Comparison of ENCODE assay signal across 22 mouse cellular contexts in the genomic region with DNA sequence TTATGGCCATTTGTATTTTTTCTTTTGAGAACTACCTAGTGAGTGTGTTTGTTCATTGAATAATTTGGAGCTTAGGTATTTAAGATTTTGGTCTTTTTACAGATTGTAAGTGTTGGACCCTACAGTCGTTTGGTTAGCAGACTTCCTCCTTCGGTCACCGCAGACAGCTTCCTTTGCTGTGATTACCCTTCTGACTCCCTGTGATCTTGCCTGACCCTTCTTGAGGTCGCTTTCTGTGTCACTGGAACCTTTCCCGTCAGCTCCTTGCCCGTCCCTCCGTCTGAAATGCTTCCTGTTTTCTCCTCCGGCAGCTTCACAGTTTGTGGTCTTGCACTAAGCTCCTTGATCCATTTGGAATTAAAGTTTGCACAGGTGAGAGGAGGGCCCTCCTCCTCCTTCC. TPM values are rescaled to one million over a fixed set of nuclear protein-coding genes. Genes with fewer than 3 reads are reported as not detected.
A peak's percentile ranks its signal among the peaks of the same experiment; 100 is the strongest.
DNase-seq lines count a peak whose midpoint lies in the region; ATAC-seq and TF ChIP-seq lines count a peak whose summit lies in the region.
"Had no signal": no experiment of that assay in that cellular context is flagged by ENCODE, and none has a peak within 500 bp of the region (broad histone marks: within the 10 kb centered on the region; RNA-seq: fewer than 3 reads in every experiment).

No protein-coding gene starts in this region.

- TF ChIP-seq CTCF in lung, embryonic 14.5 days (IDR thresholded peaks at IDR 0.05; ENCODE audit: low read depth) = no peak

- ATAC-seq in lung, embryonic 14.5 days (ENCODE audit: insufficient read depth) = no peak
- ATAC-seq in granulocyte monocyte progenitor cell, adult 5-6 weeks (replicated peaks; ENCODE audit: poor library complexity, severe bottlenecking) = peak; percentile 96
- ATAC-seq in megakaryocyte progenitor cell, adult 5-6 weeks (replicated peaks; ENCODE audit: poor library complexity) = peak; percentile 90
- ATAC-seq in midbrain, embryonic 14.5 days (ENCODE audit: low FRiP score, low TSS enrichment) = no peak
- ATAC-seq: forebrain, postnatal 0 days; hindbrain, embryonic 16.5 days; intestine, postnatal 0 days had no signal

- peak; percentile 13 for DNase-seq in lung, embryonic 14.5 days
- no peak for DNase-seq in lung, postnatal 4 days
- DNase-seq in CD4-positive, CD25-positive, alpha-beta regulatory T cell, adult 2 months (ENCODE audit: low read depth, low spot score) = peak; percentile 18
- DNase-seq in midbrain, embryonic 14.5 days = no peak
- no peak for DNase-seq in kidney, adult 11 months
- DNase-seq: adrenal gland, postnatal 25 days; cerebellum, adult 9-10 months; forebrain, postnatal 0 days; gastrocnemius, postnatal 25 days; heart, postnatal 36 days; layer of hippocampus, adult 9-11 months; lung, postnatal 36 days; spleen, adult 18-20 months; thymus, postnatal 14 days had no signal

- H3K9ac ChIP-seq in lung, embryonic 14.5 days = no peak overlapping the region
- no peak overlapping the region for H3K9ac ChIP-seq in midbrain, embryonic 14.5 days (replicated peaks; ENCODE audit: low read length)
- H3K9ac ChIP-seq: forebrain, postnatal 0 days; kidney, embryonic 15.5 days; limb, embryonic 13.5 days; liver, embryonic 15.5 days had no signal

- H3K27ac ChIP-seq in lung, embryonic 14.5 days (ENCODE audit: low read depth) = no peak overlapping the region
- no peak overlapping the region for H3K27ac ChIP-seq in midbrain, embryonic 14.5 days (replicated peaks; ENCODE audit: low read depth, low read length)
- H3K27ac ChIP-seq: kidney, embryonic 15.5 days; limb, embryonic 13.5 days; liver, embryonic 15.5 days had no signal

- no peak overlapping the region for H3K4me3 ChIP-seq in lung, embryonic 14.5 days (ENCODE audit: low read depth, low read length)
- H3K4me3 ChIP-seq in midbrain, embryonic 14.5 days (replicated peaks; ENCODE audit: low read depth, low read length) = no peak overlapping the region
- H3K4me3 ChIP-seq: kidney, embryonic 15.5 days; limb, embryonic 13.5 days; liver, embryonic 15.5 days had no signal

- H3K36me3 ChIP-seq in lung, embryonic 14.5 days (ENCODE audit: insufficient read depth) = peaks cover 62% of the 10 kb centered on the region
- peaks cover 59% of the 10 kb centered on the region for H3K36me3 ChIP-seq in midbrain, embryonic 14.5 days (ENCODE audit: control insufficient read depth, insufficient read depth, low read length)

- 28% methylated on average over 8 of the region's 8 CpGs for WGBS in lung, embryonic 14.5 days
- 68% methylated on average over 8 of the region's 8 CpGs for WGBS in midbrain, embryonic 14.5 days

- H3K4me1 ChIP-seq in lung, embryonic 14.5 days (ENCODE audit: insufficient read depth) = 0 out of 2 replicates have a peak, but pooled peaks cover 3% of the 10 kb centered on the region
- H3K4me1 ChIP-seq in midbrain, embryonic 14.5 days (ENCODE audit: control insufficient read depth, insufficient read depth, low read length) = peaks cover 3% of the 10 kb centered on the region; the same call in 1 of the 2 replicates

- H3K4me2 ChIP-seq in lung, embryonic 14.5 days = no peak overlapping the region
- H3K4me2 ChIP-seq in midbrain, embryonic 14.5 days (ENCODE audit: low read length) = no peak overlapping the region
- H3K4me2 ChIP-seq: kidney, embryonic 15.5 days; limb, embryonic 13.5 days; liver, embryonic 15.5 days; midbrain, embryonic 11.5 days had no signal

- no peaks in the 10 kb centered on the region for H3K27me3 ChIP-seq in lung, embryonic 14.5 days (ENCODE audit: insufficient read depth, low read length)
- no peaks in the 10 kb centered on the region for H3K27me3 ChIP-seq in midbrain, embryonic 14.5 days (ENCODE audit: control insufficient read depth, insufficient read depth, low read length)
- H3K27me3 ChIP-seq: kidney, embryonic 15.5 days; limb, embryonic 13.5 days; liver, embryonic 15.5 days had no signal

- H3K9me3 ChIP-seq in lung, embryonic 14.5 days (ENCODE audit: low read depth, low read length) = no peaks in the 10 kb centered on the region
- H3K9me3 ChIP-seq in midbrain, embryonic 14.5 days (ENCODE audit: control insufficient read depth, low read length) = no peaks in the 10 kb centered on the region
- H3K9me3 ChIP-seq: kidney, embryonic 15.5 days; limb, embryonic 13.5 days; liver, embryonic 15.5 days had no signal

RNA-seq across cellular contexts. Expression of a gene that starts 17.3 kb away (rescaled TPM):
- 29.3 and 30.5 TPM in 2 replicates for polyA plus RNA-seq in lung, embryonic 14.5 days (2014; fragmentation: Nextera tagmentation; extraction: Ambion mirVana)
- 7.6 and 13.9 TPM in 2 replicates for total RNA-seq in granulocyte monocyte progenitor cell, adult 5-6 weeks (2014; fragmentation: Nextera tagmentation)
- 17.7 and 19.8 TPM in 2 replicates for total RNA-seq in granulocyte monocyte progenitor cell, adult 5-6 weeks (2017)
- 13.2 and 16.2 TPM in 2 replicates for total RNA-seq in megakaryocyte progenitor cell, adult 5-6 weeks (2015)
- total RNA-seq in megakaryocyte progenitor cell, adult 5-6 weeks (2017) = 22.1 and 26.2 TPM in 2 replicates
- polyA plus RNA-seq in midbrain, embryonic 14.5 days (2014; fragmentation: Nextera tagmentation; extraction: Ambion mirVana) = 13.1 and 18.9 TPM in 2 replicates

RNA-seq across cellular contexts. Expression of a gene that starts 27.8 kb away (rescaled TPM):
- polyA plus RNA-seq in lung, embryonic 14.5 days (2014; fragmentation: Nextera tagmentation; extraction: Ambion mirVana) = 8.9 and 10.4 TPM in 2 replicates
- 4.7 and 10.5 TPM in 2 replicates for total RNA-seq in granulocyte monocyte progenitor cell, adult 5-6 weeks (2014; fragmentation: Nextera tagmentation)
- total RNA-seq in granulocyte monocyte progenitor cell, adult 5-6 weeks (2017) = 7.3 and 10.9 TPM in 2 replicates
- 12.5 and 17.0 TPM in 2 replicates for total RNA-seq in megakaryocyte progenitor cell, adult 5-6 weeks (2015)
- total RNA-seq in megakaryocyte progenitor cell, adult 5-6 weeks (2017) = 9.9 and 10.5 TPM in 2 replicates
- polyA plus RNA-seq in midbrain, embryonic 14.5 days (2014; fragmentation: Nextera tagmentation; extraction: Ambion mirVana) = 3.0 and 3.8 TPM in 2 replicates

Comparison
In these comparisons a context has a peak if more than half of its experiments do, and no peak if none do; other contexts are left out.
1. DNase-seq: peak in lung, embryonic 14.5 days (single experiment) and CD4-positive, CD25-positive, alpha-beta regulatory T cell, adult 2 months (single experiment); none in lung, postnatal 4 days (0 of 2), midbrain, embryonic 14.5 days (single experiment) and kidney, adult 11 months (single experiment).
2. ATAC-seq: peak in granulocyte monocyte progenitor cell, adult 5-6 weeks (single experiment) and megakaryocyte progenitor cell, adult 5-6 weeks (single experiment); none in lung, embryonic 14.5 days (single experiment) and midbrain, embryonic 14.5 days (single experiment).